Mouse (Mus musculus) embryo, embryonic 11 days (tissue): Measurements from ENCODE around the gene Klrb1.

Experiments
- DNase-seq: peaks from one replicate; pipeline ENCODE4 v3.0.0-alpha.2; 2015

Gene Klrb1

DNA sequence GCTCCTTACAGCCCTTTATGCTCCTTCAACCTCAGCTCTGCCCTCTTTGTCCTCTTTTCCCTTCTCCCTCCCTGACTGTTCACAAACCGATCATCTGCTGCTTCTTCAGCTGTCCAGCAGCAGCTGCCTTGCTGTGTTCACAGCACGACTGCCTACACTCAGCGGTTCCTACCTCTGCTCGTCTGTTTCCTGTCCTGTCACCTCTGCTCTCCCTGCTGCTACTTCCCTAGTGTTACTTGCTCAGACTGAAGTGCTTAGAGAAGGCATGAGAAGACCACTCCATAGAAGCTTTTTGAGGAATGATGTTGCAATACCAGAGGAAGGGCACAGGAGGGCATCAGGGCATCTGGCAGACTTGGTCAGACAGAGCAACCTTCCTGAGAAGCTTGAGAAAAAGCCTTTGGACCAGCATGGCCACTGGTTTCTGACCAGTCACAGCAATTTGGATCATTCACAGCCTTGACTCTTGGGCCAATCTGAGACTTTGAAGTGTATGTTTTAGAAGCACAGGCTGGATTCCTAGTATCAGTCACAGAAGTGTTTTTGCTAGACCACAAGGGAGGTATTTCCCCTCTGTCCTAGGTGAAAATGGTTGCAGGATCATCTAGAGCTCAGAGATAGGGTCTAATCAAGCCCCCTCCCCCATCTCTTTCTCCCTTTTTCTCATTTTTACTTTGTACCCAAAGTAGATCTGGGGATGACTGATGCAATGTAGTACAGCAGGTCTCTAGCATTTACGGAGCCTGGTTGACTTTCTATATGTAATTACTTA is 11.2 kb upstream of the Klrb1 start:
- DNase-seq, result no peak

DNA sequence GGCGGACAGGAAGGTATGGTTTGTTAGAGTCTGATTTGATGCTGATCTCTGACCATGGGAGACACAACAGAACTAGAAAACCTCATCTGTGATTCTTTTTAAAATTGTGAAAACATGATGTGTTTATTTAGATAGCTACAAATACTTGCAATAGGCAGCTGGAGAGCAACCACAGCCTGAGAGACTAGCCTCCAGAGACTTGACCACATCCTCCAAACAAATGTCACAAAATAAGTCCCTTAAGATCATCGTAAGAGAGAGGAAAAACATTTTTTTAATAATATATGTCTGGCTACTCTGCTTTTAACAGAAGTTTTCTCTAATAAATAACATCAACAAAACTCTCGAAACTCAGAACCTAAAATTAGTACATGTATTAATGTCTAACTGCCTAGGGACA is 9.2 kb upstream of the Klrb1 start:
- no peak for DNase-seq

DNA sequence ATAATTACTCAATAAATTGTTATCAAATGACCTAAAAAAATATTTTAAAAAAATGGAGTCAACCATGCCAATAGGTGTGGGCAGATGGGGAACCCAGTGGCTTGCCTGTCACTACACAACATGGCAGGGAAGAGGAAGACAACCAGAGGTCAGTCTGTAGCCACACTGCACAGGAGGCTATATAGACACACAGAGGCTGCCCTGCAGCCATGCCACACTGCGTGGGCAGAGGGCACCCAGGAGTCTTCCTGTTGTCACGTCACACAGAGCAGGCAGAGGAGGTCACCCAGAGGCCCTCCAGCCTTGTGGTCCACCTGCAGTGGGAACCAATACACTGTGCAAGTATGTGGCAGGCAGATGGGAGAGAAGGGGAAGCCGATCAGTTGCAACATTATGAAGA is 21.2 kb downstream of the Klrb1 start:
- no peak for DNase-seq

DNA sequence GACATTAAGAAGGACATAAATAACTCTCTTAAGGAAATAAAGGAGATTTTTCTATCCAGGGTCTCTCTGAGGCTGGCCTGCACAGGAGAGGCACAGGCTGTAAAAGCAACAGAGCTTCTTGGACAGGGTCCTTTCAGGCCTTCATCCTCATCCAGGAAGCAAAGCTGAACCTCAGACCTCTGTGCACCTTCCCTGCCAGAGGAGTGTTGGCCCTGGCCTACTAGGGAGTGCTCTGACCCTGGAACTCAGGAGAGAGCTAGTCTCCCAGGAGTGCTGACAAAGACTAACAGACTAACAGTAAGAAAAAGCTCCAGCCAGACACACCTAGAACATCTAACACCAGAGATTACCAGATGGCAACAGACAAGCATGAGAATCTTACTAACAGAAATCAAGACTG is 43.3 kb downstream of the Klrb1 start:
- DNase-seq, result no peak

DNA sequence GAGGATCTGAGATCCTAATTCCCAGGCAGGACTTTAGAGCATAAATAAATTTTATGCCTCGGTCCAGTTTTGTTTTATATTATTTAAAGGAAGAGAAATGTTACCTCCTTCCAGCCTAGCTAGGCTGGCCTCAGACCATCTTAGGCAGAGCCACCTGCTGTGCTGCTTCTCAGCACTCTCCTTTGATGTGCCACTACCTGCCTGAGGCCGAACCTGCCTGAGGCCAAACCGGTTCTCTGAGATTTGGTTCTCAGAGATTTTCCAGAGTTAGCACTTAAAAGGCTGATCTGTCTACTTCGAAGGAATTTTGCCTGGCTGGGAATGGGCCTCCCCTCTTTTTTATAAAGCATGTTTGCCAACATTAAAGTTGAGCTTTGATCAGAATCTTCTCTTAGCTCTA is 52.9 kb downstream of the Klrb1 start:
- no peak for DNase-seq

DNA sequence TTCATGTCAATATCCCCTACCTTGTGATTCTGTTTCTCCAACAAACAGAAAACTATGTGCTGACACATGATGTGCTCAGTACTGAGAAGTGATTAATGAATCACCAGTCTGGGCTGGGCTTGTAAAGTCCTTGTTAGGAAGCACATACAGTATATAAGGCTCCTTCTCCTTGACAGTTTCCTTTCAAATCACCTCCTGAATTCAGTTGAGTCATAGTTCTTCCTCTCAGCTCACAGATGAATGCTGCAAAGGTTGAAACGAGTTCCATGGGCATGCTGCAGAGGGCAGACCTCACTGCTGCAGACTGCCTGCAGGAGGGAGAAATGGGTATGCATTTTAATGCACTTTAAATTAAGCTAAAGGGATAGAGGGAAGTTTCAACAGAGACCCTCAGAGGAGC is 60.7 kb downstream of the Klrb1 start, which contains the start of gene Clec2h:
Gene Clec2h (plus strand): TSS at position 180 of the 400 bp plus-strand sequence.
- no peak for DNase-seq

DNA sequence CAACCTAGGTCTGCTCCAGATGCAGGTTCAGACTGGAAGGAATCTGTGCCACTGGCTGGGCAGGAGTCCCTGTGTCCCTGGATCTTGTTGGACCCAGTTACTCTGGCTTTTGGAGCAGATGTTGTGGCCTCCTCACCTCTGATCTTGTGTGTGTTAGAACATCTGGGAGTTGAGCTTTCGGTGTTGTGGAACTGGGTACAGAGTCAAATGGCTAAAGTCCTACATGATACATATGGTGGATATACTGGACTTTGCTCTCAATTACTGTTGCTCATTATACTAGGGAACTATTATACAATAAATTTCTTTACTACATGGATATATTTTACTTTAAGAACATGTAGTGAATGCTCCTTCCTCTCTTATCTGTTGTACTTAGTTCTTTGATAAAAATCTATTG is 61.6 kb downstream of the Klrb1 start:
- DNase-seq, result no peak
